Mouse (Mus musculus) liver, embryonic 13.5 days (tissue): ENCODE results near the gene Elfn2. TPM values are rescaled to one million over a fixed set of nuclear protein-coding genes. Genes with fewer than 3 reads are reported as not detected.

Experiments
- ATAC-seq: fragments of 200-750 bp; cut with Nextera tagmentation; 2 replicates; pipeline ENCODE4 v1.8.0; 2017; ENCODE audit warnings: low read depth, mild to moderate bottlenecking, moderate number of reproducible peaks, moderate library complexity
- DNase-seq: peaks from one replicate; pipeline ENCODE4 v3.0.0; 2022
- H3K27ac ChIP-seq: fragments of 300-500 bp; sonication (generic); 2 replicates; pipeline ENCODE4 v1.5.1; 2015; ENCODE audit warnings: moderate library complexity, mild to moderate bottlenecking, inconsistent platforms
- H3K27me3 ChIP-seq: fragments of 300-500 bp; sonication (generic); 2 replicates; pipeline ENCODE4 v1.6.1; 2015; ENCODE audit warnings: mild to moderate bottlenecking, inconsistent platforms
- H3K36me3 ChIP-seq: fragments of 300-500 bp; sonication (generic); 2 replicates; pipeline ENCODE4 v1.6.1; 2015; ENCODE audit warnings: mild to moderate bottlenecking, inconsistent platforms
- H3K4me1 ChIP-seq: fragments of 300-500 bp; sonication (generic); replicated peaks from 2 replicates; pipeline ENCODE4 v1.6.1; 2015; ENCODE audit warnings: inconsistent platforms
- H3K4me2 ChIP-seq: fragments of 300-500 bp; sonication (generic); 2 replicates; pipeline ENCODE4 v1.6.1; 2015; ENCODE audit warnings: inconsistent platforms, mild to moderate bottlenecking, moderate library complexity
- H3K4me3 ChIP-seq: fragments of 300-500 bp; sonication (generic); replicated peaks from 2 replicates; pipeline ENCODE4 v1.5.1; 2015; ENCODE audit warnings: mild to moderate bottlenecking, inconsistent platforms
- H3K9ac ChIP-seq: fragments of 300-500 bp; sonication (generic); 2 replicates; pipeline ENCODE4 v1.6.1; 2015; ENCODE audit warnings: mild to moderate bottlenecking, inconsistent platforms
- H3K9me3 ChIP-seq: fragments of 300-500 bp; sonication (generic); replicated peaks from 2 replicates; pipeline ENCODE4 v1.6.1; 2016; ENCODE audit warnings: inconsistent platforms
- WGBS: fragments of 180-500 bp; shearing (Covaris S2); methylation state at CpG from one replicate; pipeline ENCODE4 v1.1.7; 2015; ENCODE audit not compliant: insufficient replicate concordance; 5-methylcytosine and 5-hydroxymethylcytosine counted together
- polyA plus RNA-seq: library from polyadenylated mRNA; unstranded; fragments of >200 nt; fragmentation: Nextera tagmentation; extraction: Ambion mirVana; gene quantifications from 2 replicates; pipeline ENCODE4 v1.2.1, GENCODE M21; 2015

Elfn2 gene
- polyA plus RNA-seq: 0.01 TPM in 1 of 2 replicates, not detected in the other

- Histone ChIP-seq H3K4me3 (peak within 1 kb of the TSS; percentile 21), H3K4me1 (no peaks in the 10 kb centered on the region), H3K27ac (no peak within 1 kb of the TSS), H3K27me3 (peaks cover 96% of the 10 kb centered on the region), H3K36me3 (no peaks in the 10 kb centered on the region), H3K9ac (no peak within 1 kb of the TSS), H3K9me3 (no peaks in the 10 kb centered on the region), H3K4me2 (peak within 1 kb of the TSS; percentile 41)
- 3% methylated on average over 88 of the region's 89 CpGs for WGBS
- no peak for DNase-seq
- no peak for ATAC-seq
These were observed at the start of gene Elfn2 for GRCm38 (mm10) chr15:78718290-78719250. TSS of gene Elfn2 (minus strand) at chr15:78718771.

- WGBS: 84% methylated on average over 5 of the region's 5 CpGs
These were observed 45.1 kb upstream of the Elfn2 start for GRCm38 (mm10) chr15:78763704-78764103.

GRCm38 (mm10) chr15:78763210-78763609, 44.6 kb upstream of the Elfn2 start:
- 58% methylated on average over 9 of the region's 10 CpGs for WGBS
- Histone ChIP-seq H3K4me1 (peaks cover 6% of the 10 kb centered on the region; the same call in 1 of the 2 replicates), H3K36me3 (no peaks in the 10 kb centered on the region), H3K9me3 (no peaks in the 10 kb centered on the region), H3K4me2 (no peak overlapping the region), H3K27ac (no peak overlapping the region), H3K27me3 (no peaks in the 10 kb centered on the region), H3K9ac (no peak overlapping the region), H3K4me3 (no peak overlapping the region)
- no peak for ATAC-seq
- no peak for DNase-seq

More at GRCm38 (mm10) chr15:78763704-78764103, 45.1 kb upstream of the Elfn2 start:
- H3K9ac ChIP-seq: no peak overlapping the region
- no peak for ATAC-seq
- H3K36me3 ChIP-seq: peaks cover 3% of the 10 kb centered on the region; the same call in 1 of the 2 replicates
- H3K27me3 ChIP-seq: no peaks in the 10 kb centered on the region
- no peak overlapping the region for H3K27ac ChIP-seq
- H3K9me3 ChIP-seq: no peaks in the 10 kb centered on the region
- H3K4me1 ChIP-seq: peaks cover 6% of the 10 kb centered on the region; the same call in 1 of the 2 replicates
- no peak overlapping the region for H3K4me2 ChIP-seq
- no peak for DNase-seq
- H3K4me3 ChIP-seq: no peak overlapping the region

GRCm38 (mm10) chr15:78761112-78761511, 42.5 kb upstream of the Elfn2 start:
- H3K4me1 ChIP-seq: peaks cover 6% of the 10 kb centered on the region; the same call in 1 of the 2 replicates
- WGBS: 68% methylated on average over 13 of the region's 13 CpGs
- no peak overlapping the region for H3K4me2 ChIP-seq
- no peaks in the 10 kb centered on the region for H3K27me3 ChIP-seq
- no peaks in the 10 kb centered on the region for H3K9me3 ChIP-seq
- H3K9ac ChIP-seq: no peak overlapping the region
- ATAC-seq (no peak), DNase-seq (no peak)
- H3K4me3 ChIP-seq: no peak overlapping the region
- no peaks in the 10 kb centered on the region for H3K36me3 ChIP-seq
- no peak overlapping the region for H3K27ac ChIP-seq

GRCm38 (mm10) chr15:78758132-78758531, 39.6 kb upstream of the Elfn2 start:
- ATAC-seq: no peak
- no peak overlapping the region for H3K27ac ChIP-seq
- no peaks in the 10 kb centered on the region for H3K4me1 ChIP-seq
- WGBS: 75% methylated on average over 6 of the region's 6 CpGs
- no peaks in the 10 kb centered on the region for H3K9me3 ChIP-seq
- no peak overlapping the region for H3K9ac ChIP-seq
- no peaks in the 10 kb centered on the region for H3K27me3 ChIP-seq
- no peak overlapping the region for H3K4me3 ChIP-seq
- DNase-seq: no peak
- H3K36me3 ChIP-seq: no peaks in the 10 kb centered on the region
- H3K4me2 ChIP-seq: no peak overlapping the region

GRCm38 (mm10) chr15:78755966-78756725, 37.6 kb upstream of the Elfn2 start:
- Histone ChIP-seq H3K9ac (no peak overlapping the region), H3K4me1 (no peaks in the 10 kb centered on the region), H3K27me3 (no peaks in the 10 kb centered on the region), H3K4me2 (no peak overlapping the region), H3K4me3 (no peak overlapping the region), H3K9me3 (no peaks in the 10 kb centered on the region), H3K36me3 (no peaks in the 10 kb centered on the region), H3K27ac (no peak overlapping the region)
- WGBS: 76% methylated on average over 12 of the region's 12 CpGs
- DNase-seq (no peak), ATAC-seq (no peak)

GRCm38 (mm10) chr15:78755226-78755625, 36.7 kb upstream of the Elfn2 start:
- no peaks in the 10 kb centered on the region for H3K9me3 ChIP-seq
- no peaks in the 10 kb centered on the region for H3K36me3 ChIP-seq
- H3K4me2 ChIP-seq: no peak overlapping the region
- H3K9ac ChIP-seq: no peak overlapping the region
- ATAC-seq (no peak), DNase-seq (no peak)
- H3K4me1 ChIP-seq: no peaks in the 10 kb centered on the region
- no peak overlapping the region for H3K27ac ChIP-seq
- 65% methylated on average over 3 of the region's 3 CpGs for WGBS
- H3K4me3 ChIP-seq: no peak overlapping the region
- H3K27me3 ChIP-seq: no peaks in the 10 kb centered on the region

GRCm38 (mm10) chr15:78754144-78754543, 35.6 kb upstream of the Elfn2 start:
- Histone ChIP-seq H3K9ac (no peak overlapping the region), H3K4me1 (no peaks in the 10 kb centered on the region), H3K27ac (no peak overlapping the region), H3K27me3 (no peaks in the 10 kb centered on the region), H3K36me3 (no peaks in the 10 kb centered on the region), H3K9me3 (no peaks in the 10 kb centered on the region), H3K4me2 (no peak overlapping the region), H3K4me3 (no peak overlapping the region)
- DNase-seq (no peak), ATAC-seq (no peak)
- 25% methylated on average over 5 of the region's 5 CpGs for WGBS

- no peaks in the 10 kb centered on the region for H3K4me1 ChIP-seq
These were observed 34.4 kb upstream of the Elfn2 start for GRCm38 (mm10) chr15:78752991-78753390.

GRCm38 (mm10) chr15:78750608-78751350, 32.2 kb upstream of the Elfn2 start:
- no peaks in the 10 kb centered on the region for H3K36me3 ChIP-seq
- H3K9me3 ChIP-seq: no peaks in the 10 kb centered on the region
- WGBS: 58% methylated on average over 6 of the region's 6 CpGs
- H3K4me1 ChIP-seq: no peaks in the 10 kb centered on the region
- H3K27ac ChIP-seq: no peak overlapping the region
- no peak overlapping the region for H3K4me2 ChIP-seq
- DNase-seq: no peak
- no peak overlapping the region for H3K9ac ChIP-seq
- H3K27me3 ChIP-seq: no peaks in the 10 kb centered on the region
- H3K4me3 ChIP-seq: no peak overlapping the region
- no peak for ATAC-seq

More at GRCm38 (mm10) chr15:78752991-78753390, 34.4 kb upstream of the Elfn2 start:
- Histone ChIP-seq H3K27me3 (no peaks in the 10 kb centered on the region), H3K4me2 (no peak overlapping the region), H3K27ac (no peak overlapping the region), H3K9ac (no peak overlapping the region), H3K9me3 (no peaks in the 10 kb centered on the region), H3K4me3 (no peak overlapping the region), H3K36me3 (no peaks in the 10 kb centered on the region)
- ATAC-seq (no peak), DNase-seq (no peak)

GRCm38 (mm10) chr15:78749855-78750254, 31.3 kb upstream of the Elfn2 start:
- ATAC-seq (no peak), DNase-seq (no peak)
- Histone ChIP-seq H3K4me2 (no peak overlapping the region), H3K4me3 (no peak overlapping the region), H3K9ac (no peak overlapping the region), H3K36me3 (no peaks in the 10 kb centered on the region), H3K9me3 (no peaks in the 10 kb centered on the region), H3K4me1 (no peaks in the 10 kb centered on the region), H3K27me3 (no peaks in the 10 kb centered on the region), H3K27ac (no peak overlapping the region)
- WGBS: 68% methylated on average over 5 of the region's 5 CpGs
